Mouse (Mus musculus): Measurements from ENCODE around the gene 4921517D22Rik. TPM values are rescaled to one million over a fixed set of nuclear protein-coding genes. Genes with fewer than 3 reads are reported as not detected.

The 4921517D22Rik gene
- total RNA-seq, 2 experiments from 2014 or later, result not detected

- DNase-seq, result no peak
These were observed 3.3 kb downstream of the 4921517D22Rik start for GRCm38 (mm10) chr13:59690576-59690975.

DNA sequence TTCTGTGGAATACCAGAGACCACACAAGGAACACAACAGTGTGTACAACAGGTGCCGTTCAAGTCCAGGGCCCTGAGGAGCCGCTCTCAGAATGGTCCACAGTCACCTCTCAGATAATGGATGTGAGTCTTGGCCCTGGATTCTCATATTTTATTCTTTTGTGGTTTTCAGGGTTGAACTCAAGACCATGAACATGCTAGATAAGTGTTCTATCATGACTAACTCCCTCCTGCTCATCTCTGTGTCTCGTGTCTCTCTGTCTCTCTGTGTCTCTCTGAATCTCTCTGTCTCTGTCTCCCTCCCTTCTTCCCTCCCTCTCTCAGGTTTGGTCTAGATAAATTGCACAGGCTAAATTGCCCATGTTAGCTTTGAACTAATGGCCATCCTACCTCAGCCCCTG is 4.1 kb downstream of the 4921517D22Rik start:
- DNase-seq, result no peak

GRCm38 (mm10) chr13:59689313-59689712 is 4.6 kb downstream of the 4921517D22Rik start:
- DNase-seq, result no peak

DNA sequence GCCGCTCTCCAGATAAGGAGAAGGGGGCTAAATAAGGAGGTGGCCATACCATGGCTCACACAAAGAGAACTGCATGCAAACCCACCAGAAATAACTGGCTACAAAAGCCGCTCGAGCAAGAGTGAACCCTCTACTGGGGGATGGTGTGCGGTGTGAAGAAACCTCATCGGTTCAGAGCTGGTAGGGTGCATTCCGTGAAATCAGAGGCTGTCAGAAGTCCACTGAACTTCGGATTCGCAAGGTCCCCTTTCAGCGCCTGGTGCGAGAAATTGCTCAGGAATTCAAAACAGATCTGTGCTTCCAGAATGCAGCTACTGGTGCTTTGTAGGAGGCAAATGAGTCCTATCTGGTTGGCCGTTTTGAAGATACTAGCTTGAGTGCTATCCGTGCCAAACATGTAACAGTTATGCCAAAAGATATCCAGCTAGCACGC is 5.6 kb downstream of the 4921517D22Rik start:
- DNase-seq, result peak; percentile 49

- DNase-seq, result no peak
These were observed 8.7 kb downstream of the 4921517D22Rik start for GRCm38 (mm10) chr13:59685236-59685635.

DNA sequence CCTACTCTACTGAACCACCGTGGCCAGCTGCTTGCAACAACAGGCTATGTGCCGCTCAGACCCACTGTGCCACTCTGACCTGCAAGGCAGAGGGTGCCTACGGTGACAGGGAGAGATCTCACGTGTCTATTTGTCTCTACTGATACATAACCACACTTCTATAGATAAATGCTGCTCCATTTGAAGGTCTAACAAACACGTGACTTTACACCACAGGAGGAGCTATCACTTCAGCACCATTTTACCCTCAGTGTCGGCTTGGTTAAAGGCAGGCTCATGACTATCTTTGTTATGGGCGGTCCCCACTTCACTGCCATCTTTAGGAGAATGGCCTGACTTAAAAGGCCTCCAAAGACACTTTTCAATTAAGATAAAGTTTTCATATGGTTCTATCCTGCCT is 11.3 kb downstream of the 4921517D22Rik start:
- DNase-seq, result no peak

DNA sequence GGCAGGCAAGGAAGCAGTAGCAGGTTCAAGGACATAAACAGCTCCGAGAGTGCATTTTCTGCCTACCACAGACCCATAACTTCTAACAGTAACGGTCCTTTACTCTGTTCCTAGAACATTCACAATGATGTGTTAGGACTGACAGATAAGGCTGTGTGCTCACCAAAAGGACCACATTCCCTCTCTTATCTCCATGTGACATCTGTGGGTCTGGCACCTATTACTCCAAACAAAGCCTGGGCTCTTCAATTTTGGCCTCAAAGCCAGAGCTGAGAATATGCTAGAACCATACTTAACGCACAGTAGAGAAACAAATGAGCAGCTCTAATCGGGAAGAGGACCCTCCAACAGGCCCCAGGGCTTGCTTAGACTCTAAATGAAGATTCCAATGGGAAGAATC is 14.0 kb downstream of the 4921517D22Rik start:
- DNase-seq, result no peak

DNA sequence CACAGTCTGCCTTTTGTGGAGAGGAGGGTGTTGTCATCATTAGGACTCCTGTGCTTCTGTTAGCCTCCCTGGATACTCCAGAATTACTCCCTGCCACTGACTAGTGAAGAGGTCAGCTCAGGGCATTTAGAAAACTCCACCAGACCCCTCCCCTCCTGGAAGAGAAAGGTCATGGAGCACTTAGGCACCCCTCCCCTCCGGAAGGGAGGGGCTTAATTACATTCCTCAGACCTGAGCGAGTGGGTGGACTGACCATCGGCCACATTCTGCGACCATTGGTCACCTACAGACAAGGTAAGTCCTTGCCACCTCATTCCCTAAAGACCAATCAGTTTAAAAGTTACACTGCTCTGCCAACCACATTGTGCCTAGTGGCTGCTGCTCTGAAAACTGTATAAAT is 14.6 kb downstream of the 4921517D22Rik start:
- no peak for DNase-seq

DNA sequence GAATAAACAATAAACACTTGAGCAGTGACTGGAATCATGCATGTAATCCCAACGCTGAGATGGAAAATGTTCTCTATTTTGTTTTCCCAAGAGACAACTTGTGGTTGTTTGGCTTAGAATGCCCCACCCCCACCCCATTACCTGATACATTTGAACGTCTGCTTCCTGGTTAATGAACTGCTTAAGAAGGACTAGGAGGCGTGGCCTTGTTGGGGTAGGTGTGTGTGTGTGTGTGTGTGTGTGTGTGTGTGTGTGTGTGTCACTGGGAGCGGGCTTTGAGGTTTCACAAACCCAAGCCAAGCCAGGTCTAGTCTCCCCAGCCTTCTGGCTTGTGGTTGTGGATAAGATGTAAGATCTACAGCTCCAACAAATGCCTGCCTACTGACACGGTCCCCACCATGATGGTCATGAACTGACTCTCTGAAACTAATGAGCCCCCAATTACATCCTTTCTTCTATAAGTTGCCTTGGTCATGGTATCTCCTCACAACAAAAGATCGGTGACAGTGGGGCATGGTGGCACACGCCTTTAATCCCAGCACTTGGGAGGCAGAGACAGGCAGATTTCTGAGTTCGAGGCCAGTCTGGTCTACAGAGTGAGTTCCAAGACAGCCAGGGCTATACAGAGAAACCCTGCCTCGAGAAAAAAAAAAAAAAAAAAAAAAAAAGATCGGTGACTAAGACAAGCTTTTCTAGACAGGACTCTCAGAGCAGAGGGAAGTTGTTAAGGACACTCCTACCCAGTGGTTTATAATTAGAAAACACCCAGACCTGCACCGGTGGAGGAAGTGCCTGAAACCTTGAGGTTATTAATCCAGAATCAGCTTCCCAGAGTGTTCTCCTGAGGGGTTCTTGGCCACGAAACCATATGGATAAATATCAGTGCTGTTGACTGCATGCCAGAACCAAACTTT is 17.3 kb downstream of the 4921517D22Rik start:
- DNase-seq, result no peak

GRCm38 (mm10) chr13:59675151-59676011 is 18.5 kb downstream of the 4921517D22Rik start, which contains the start of gene Golm1:
TSS of gene Golm1 (minus strand) at chr13:59675811.
- DNase-seq, result peak; percentile 74

- no peak for DNase-seq
These were observed 19.2 kb downstream of the 4921517D22Rik start for GRCm38 (mm10) chr13:59674761-59675150.

- no peak for DNase-seq
These were observed 19.7 kb downstream of the 4921517D22Rik start for GRCm38 (mm10) chr13:59674215-59674614.

DNA sequence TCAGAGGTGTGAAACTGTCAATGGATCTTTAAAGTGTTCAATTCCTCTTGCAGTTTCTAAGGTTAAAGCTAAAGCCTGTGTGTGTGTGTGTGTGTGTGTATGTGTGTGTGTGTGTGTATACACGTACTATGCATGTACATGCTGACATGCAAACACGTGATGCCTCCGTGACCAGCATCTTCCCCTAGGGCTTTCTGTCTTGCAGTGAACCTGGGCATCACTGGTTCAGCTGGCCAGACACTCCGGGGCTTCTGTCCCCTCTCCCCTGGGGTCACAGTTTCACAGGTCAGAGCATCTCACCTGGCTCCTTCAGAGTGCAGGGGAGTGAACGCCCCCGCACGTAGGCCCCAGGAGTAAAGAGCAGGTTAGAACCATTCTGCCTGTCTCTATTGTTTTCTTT is 20.3 kb downstream of the 4921517D22Rik start:
- no peak for DNase-seq

DNA sequence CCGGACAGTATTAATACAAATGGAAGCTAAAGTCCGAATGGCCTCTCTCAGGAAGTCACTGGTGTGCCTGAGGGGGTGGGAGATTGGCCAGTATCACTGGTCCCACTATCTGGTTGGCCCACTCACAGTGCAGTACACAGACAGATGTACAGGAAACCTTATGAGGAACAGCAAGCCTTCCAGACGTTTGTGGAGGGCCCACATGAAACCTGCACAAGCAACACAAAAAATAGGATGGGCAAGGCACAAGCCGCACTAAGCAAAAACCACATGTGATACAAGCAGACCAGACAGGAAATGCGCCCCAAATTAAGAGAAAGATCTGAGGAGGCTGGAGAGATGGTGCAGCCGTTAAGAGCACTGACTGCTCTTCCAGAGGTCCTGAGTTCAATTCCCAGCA is 21.7 kb downstream of the 4921517D22Rik start:
- no peak for DNase-seq

DNA sequence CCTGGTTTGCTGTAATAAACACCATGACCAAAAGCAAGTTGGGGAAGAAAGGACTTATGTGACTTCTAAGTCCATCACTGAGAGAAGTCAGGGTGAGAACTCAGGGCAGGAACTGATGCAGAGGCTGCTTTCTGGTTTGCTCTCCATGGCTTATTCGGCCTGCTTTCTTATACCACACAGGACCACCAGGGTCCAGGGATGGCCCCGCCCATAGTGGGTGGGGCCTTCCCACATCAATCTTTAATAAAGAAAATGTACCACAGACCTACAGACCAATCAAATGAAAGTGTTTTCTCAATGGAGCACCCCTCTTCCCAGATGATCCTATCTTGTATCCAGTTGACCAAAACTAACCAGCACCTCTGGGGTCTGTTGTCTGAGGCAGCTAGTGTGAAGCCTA is 22.4 kb downstream of the 4921517D22Rik start:
- no peak for DNase-seq

GRCm38 (mm10) chr13:59669946-59670345 is 24.0 kb downstream of the 4921517D22Rik start:
- no peak for DNase-seq

DNA sequence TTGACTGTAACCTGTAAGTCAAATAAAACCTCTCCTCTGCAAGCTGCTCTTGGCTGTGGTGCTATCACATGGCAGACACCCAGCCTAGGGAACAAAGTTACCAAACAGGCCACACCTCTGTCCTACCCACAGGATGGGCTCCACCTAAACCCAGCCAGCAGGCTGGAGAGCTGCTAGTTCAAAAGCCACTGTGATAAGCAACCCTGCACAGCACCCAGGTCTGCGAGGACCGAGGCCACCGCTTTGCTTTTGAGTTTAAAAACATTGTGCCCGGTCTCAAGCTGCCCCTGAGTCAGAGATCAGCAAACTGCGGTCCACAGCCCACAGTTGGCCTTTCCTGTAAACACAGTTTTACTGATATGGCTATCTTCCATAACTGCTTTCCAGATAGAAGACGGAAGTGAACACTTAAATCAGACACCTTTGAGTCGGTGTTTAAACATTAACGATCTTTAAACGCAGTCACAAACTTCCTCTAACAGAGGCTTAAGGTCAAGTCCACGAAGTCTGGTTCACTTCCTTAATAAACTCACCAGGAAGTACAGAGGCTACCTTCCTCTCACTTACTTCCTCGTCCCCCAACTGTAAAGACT is 25.3 kb downstream of the 4921517D22Rik start:
- DNase-seq, result peak; percentile 25

- DNase-seq, result no peak
These were observed 26.1 kb downstream of the 4921517D22Rik start for GRCm38 (mm10) chr13:59667763-59668162.

- DNase-seq, result no peak
These were observed 29.8 kb downstream of the 4921517D22Rik start for GRCm38 (mm10) chr13:59663939-59664712.

- no peak for DNase-seq
These were observed 31.9 kb downstream of the 4921517D22Rik start for GRCm38 (mm10) chr13:59661966-59662365.

DNA sequence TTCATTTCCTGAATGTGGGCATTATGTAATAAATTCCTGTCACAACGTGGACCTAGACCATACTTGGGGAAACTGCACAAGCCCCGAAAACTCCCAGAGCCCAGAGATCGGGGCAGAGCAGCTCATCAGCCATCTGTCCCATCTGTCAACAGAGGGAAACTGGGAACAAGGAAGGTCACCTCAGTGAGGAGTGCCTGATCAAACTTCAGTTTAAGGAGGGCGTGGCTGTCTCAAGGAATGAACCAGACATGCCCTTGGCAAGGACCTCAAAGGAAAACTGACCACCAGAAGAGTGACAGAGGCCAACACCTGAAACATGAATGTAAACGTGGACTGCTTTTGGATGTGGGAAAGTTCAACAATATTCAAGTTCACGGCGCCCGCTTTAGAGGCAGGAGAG is 32.5 kb downstream of the 4921517D22Rik start:
- DNase-seq, result no peak

- no peak for DNase-seq
These were observed 33.5 kb downstream of the 4921517D22Rik start for GRCm38 (mm10) chr13:59660371-59660770.
